Comparison of ENCODE assay signal across 8 mouse cellular contexts in the genomic region with DNA sequence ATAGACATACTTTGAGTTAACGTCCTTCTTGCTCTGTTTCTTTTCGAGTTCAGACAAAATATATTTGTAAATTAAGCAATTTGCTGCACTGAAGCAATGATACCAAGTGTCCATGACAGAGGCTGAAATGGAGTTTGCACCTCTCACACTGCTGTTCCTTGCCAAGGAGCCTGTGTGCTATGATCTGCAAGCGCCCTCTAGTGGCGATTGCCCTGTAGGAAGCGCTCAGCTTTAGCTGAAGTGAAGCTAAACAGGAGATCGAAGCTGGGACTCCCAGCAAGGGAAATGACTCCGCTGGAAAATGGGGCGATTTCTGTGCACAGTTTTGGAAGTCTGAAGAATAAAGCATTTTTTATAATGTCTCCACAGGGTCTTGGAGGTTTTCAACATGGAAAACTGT.
DNase-seq lines count a peak whose midpoint lies in the region; ATAC-seq lines count a peak whose summit lies in the region.

No protein-coding gene starts in this region.

- H3K9ac ChIP-seq in hindbrain, embryonic 14.5 days, result no peak overlapping the region

- no peaks in the 10 kb centered on the region for H3K4me1 ChIP-seq in hindbrain, embryonic 14.5 days (replicated peaks; ENCODE audit: control insufficient read depth, insufficient read depth, low read length)

- H3K27ac ChIP-seq in hindbrain, embryonic 14.5 days, result no peak overlapping the region

- DNase-seq in NIH3T3 (ENCODE audit: low read depth), result peak; percentile 93
- peak; percentile 80 to 88 for DNase-seq in cerebellum, adult 18-20 months
- DNase-seq in hindbrain, embryonic 14.5 days (ENCODE audit: low spot score), result peak; percentile 96
- DNase-seq in layer of hippocampus, postnatal 10 days (ENCODE audit: low spot score in 2 of 2), result peak; percentile 74 to 81
- DNase-seq in lung, postnatal 4 days, result peak; percentile 67 to 74
- peak; percentile 79 to 81 for DNase-seq in right cerebral cortex, adult 2 months (ENCODE audit: low spot score in 2 of 2)
- DNase-seq in urinary bladder, postnatal 4 days (ENCODE audit: low spot score in 2 of 2), result peak; percentile 35 to 77

- H3K4me2 ChIP-seq in hindbrain, embryonic 14.5 days (replicated peaks), result no peak overlapping the region

- H3K36me3 ChIP-seq in hindbrain, embryonic 14.5 days (replicated peaks; ENCODE audit: control insufficient read depth, insufficient read depth), result no peaks in the 10 kb centered on the region

- peak; percentile 99 for ATAC-seq in frontal cortex, adult (ENCODE audit: low TSS enrichment)
- ATAC-seq in hindbrain, embryonic 14.5 days (ENCODE audit: low FRiP score), result peak; percentile 89

- WGBS in hindbrain, embryonic 14.5 days, result 5% methylated on average over 8 of the region's 8 CpGs

- no peaks in the 10 kb centered on the region for H3K27me3 ChIP-seq in hindbrain, embryonic 14.5 days (ENCODE audit: control insufficient read depth, insufficient read depth, low read length)

- no peak overlapping the region for H3K4me3 ChIP-seq in hindbrain, embryonic 14.5 days (replicated peaks; ENCODE audit: low read length)

- H3K9me3 ChIP-seq in hindbrain, embryonic 14.5 days (ENCODE audit: control insufficient read depth, low read length), result no peaks in the 10 kb centered on the region
